Mouse (Mus musculus) T-helper 1 cell (primary cell): Measurements from ENCODE around the gene Wrap53.
"Not testable (repeated sequence)": the region's sequence is repeated elsewhere in the genome, so short reads cannot be mapped to it uniquely, and the experiment has no call there.

Experiments used
- in situ Hi-C: fragments of 300-600 bp; cut with MboI, MseI; formaldehyde crosslinking; loops from one replicate; pipeline ENCODE4 v1.15.1; 2025; ENCODE audit warnings: high pct_unique_total_duplicates

The Wrap53 gene

GRCm38 (mm10) chr11:69580091-69580514, at the start of gene Wrap53, which contains the start of gene Trp53:
Gene Wrap53, minus strand, starts transcription at chr11:69580255.
Gene Trp53, plus strand, starts transcription at chr11:69580359.
- in situ Hi-C loops: loop anchor here (5.0 kb wide), 1 partner anchor 92 kb away; the partner anchor contains the start of gene Eif4a1

- in situ Hi-C loops: no loop called here
These were observed 49.7 kb upstream of the Wrap53 start for GRCm38 (mm10) chr11:69629802-69630201.

- in situ Hi-C loops: no loop called here
These were observed 48.2 kb upstream of the Wrap53 start for GRCm38 (mm10) chr11:69628286-69628685.

- in situ Hi-C loops: not testable (repeated sequence)
These were observed 44.3 kb upstream of the Wrap53 start for GRCm38 (mm10) chr11:69624339-69624738.

- in situ Hi-C loops: no loop called here
These were observed 43.0 kb upstream of the Wrap53 start for GRCm38 (mm10) chr11:69623006-69623405.

GRCm38 (mm10) chr11:69622406-69622805, 42.4 kb upstream of the Wrap53 start:
- in situ Hi-C loops: no loop called here

GRCm38 (mm10) chr11:69621571-69622268, 41.7 kb upstream of the Wrap53 start, which contains the start of gene Sat2:
Gene Sat2, plus strand, starts transcription at chr11:69622024.
- in situ Hi-C loops: no loop called here

GRCm38 (mm10) chr11:69620394-69621081, 40.5 kb upstream of the Wrap53 start:
- in situ Hi-C loops: no loop called here

GRCm38 (mm10) chr11:69617805-69618204, 37.8 kb upstream of the Wrap53 start, which contains the start of gene Shbg:
Gene Shbg, minus strand, starts transcription at chr11:69617905.
- in situ Hi-C loops: no loop called here

GRCm38 (mm10) chr11:69616781-69617180, 36.7 kb upstream of the Wrap53 start:
- in situ Hi-C loops: no loop called here

GRCm38 (mm10) chr11:69614257-69614588, 34.2 kb upstream of the Wrap53 start:
- in situ Hi-C loops: not testable (repeated sequence)

- in situ Hi-C loops: no loop called here
These were observed 33.6 kb upstream of the Wrap53 start for GRCm38 (mm10) chr11:69613553-69614256.

GRCm38 (mm10) chr11:69610899-69611298, 30.8 kb upstream of the Wrap53 start:
- in situ Hi-C loops: no loop called here

- in situ Hi-C loops: no loop called here
These were observed 29.4 kb upstream of the Wrap53 start for GRCm38 (mm10) chr11:69609416-69609815.

GRCm38 (mm10) chr11:69608525-69608924, 28.5 kb upstream of the Wrap53 start:
- in situ Hi-C loops: no loop called here

GRCm38 (mm10) chr11:69606832-69607231, 26.8 kb upstream of the Wrap53 start:
- in situ Hi-C loops: no loop called here

GRCm38 (mm10) chr11:69606491-69606795, 26.4 kb upstream of the Wrap53 start:
- in situ Hi-C loops: no loop called here

- in situ Hi-C loops: no loop called here
These were observed 25.9 kb upstream of the Wrap53 start, which contains the start of gene Atp1b2 for GRCm38 (mm10) chr11:69605726-69606490. Gene Atp1b2, minus strand, starts transcription at chr11:69605942.

- in situ Hi-C loops: no loop called here
These were observed 25.0 kb upstream of the Wrap53 start for GRCm38 (mm10) chr11:69604795-69605664.

- in situ Hi-C loops: no loop called here
These were observed 24.3 kb upstream of the Wrap53 start for GRCm38 (mm10) chr11:69604347-69604746.

- in situ Hi-C loops: no loop called here
These were observed 23.5 kb upstream of the Wrap53 start for GRCm38 (mm10) chr11:69603516-69603915.
